Mouse (Mus musculus): ENCODE data around the gene Sfta2. TPM values are rescaled to one million over a fixed set of nuclear protein-coding genes. Genes with fewer than 3 reads are reported as not detected.

Gene Sfta2
- total RNA-seq (2014; rRNA removed) (not detected in 2 replicates), polyA plus RNA-seq (2012; rRNA removed) (not detected in 2 replicates)

- TF ChIP-seq CTCF (IDR thresholded peaks at IDR 0.05; ENCODE audit: low read depth, low read length) (no peak), POLR2A (IDR thresholded peaks at IDR 0.05; ENCODE audit: extremely low read depth, insufficient read depth, low read length) (no peak)
- no peak within 1 kb of the TSS for H3K4me3 ChIP-seq (ENCODE audit: insufficient read depth, low read depth, low read length)
- H3K36me3 ChIP-seq (ENCODE audit: control insufficient read depth, insufficient read depth, low read length) = no peaks in the 10 kb centered on the region
- DNase-seq (ENCODE audit: extremely low read depth, low read depth, low spot score) = no peak
- H3K9ac ChIP-seq (ENCODE audit: low read depth, low read length) = no peak within 1 kb of the TSS
- WGBS = 46% methylated on average over 2 of the region's 2 CpGs
- no peaks in the 10 kb centered on the region for H3K79me2 ChIP-seq (ENCODE audit: control insufficient read depth, insufficient read depth, low read length)
- H3K4me1 ChIP-seq (ENCODE audit: control insufficient read depth, insufficient read depth, low read length) = no peaks in the 10 kb centered on the region
- H3K27me3 ChIP-seq (ENCODE audit: control insufficient read depth, insufficient read depth, low read length) = no peaks in the 10 kb centered on the region
- H3K27ac ChIP-seq (replicated peaks; ENCODE audit: insufficient read depth, low read depth, low read length) = no peak within 1 kb of the TSS
Observed at GRCm38 (mm10) chr17:35601249-35601648, at the start of gene Sfta2. Gene Sfta2, plus strand, starts transcription at chr17:35601549.

- Histone ChIP-seq H3K27me3 (ENCODE audit: control insufficient read depth, insufficient read depth, low read length) (no peaks in the 10 kb centered on the region), H3K79me2 (ENCODE audit: control insufficient read depth, insufficient read depth, low read length) (no peaks in the 10 kb centered on the region), H3K27ac (replicated peaks; ENCODE audit: insufficient read depth, low read depth, low read length) (no peak within 1 kb of the TSS), H3K4me3 (ENCODE audit: insufficient read depth, low read depth, low read length) (no peak within 1 kb of the TSS), H3K9ac (ENCODE audit: low read depth, low read length) (no peak within 1 kb of the TSS), H3K4me1 (ENCODE audit: control insufficient read depth, insufficient read depth, low read length) (no peaks in the 10 kb centered on the region), H3K36me3 (ENCODE audit: control insufficient read depth, insufficient read depth, low read length) (no peaks in the 10 kb centered on the region)
- no peak for DNase-seq (ENCODE audit: extremely low read depth, low read depth, low spot score)
- 85% methylated on average over 10 of the region's 10 CpGs for WGBS
- TF ChIP-seq CTCF (IDR thresholded peaks at IDR 0.05; ENCODE audit: low read depth, low read length) (no peak), POLR2A (IDR thresholded peaks at IDR 0.05; ENCODE audit: extremely low read depth, insufficient read depth, low read length) (no peak)
Observed at GRCm38 (mm10) chr17:35551881-35552414, 49.4 kb upstream of the Sfta2 start, which contains the start of gene Cdsn. Gene Cdsn, plus strand, starts transcription at chr17:35552128.

- Histone ChIP-seq H3K79me2 (ENCODE audit: control insufficient read depth, insufficient read depth, low read length) (no peaks in the 10 kb centered on the region), H3K27me3 (ENCODE audit: control insufficient read depth, insufficient read depth, low read length) (no peaks in the 10 kb centered on the region), H3K36me3 (ENCODE audit: control insufficient read depth, insufficient read depth, low read length) (no peaks in the 10 kb centered on the region), H3K27ac (replicated peaks; ENCODE audit: insufficient read depth, low read depth, low read length) (no peak overlapping the region), H3K4me3 (ENCODE audit: insufficient read depth, low read depth, low read length) (no peak overlapping the region), H3K9ac (ENCODE audit: low read depth, low read length) (no peak overlapping the region), H3K4me1 (ENCODE audit: control insufficient read depth, insufficient read depth, low read length) (peaks cover 5% of the 10 kb centered on the region; the same call in 1 of the 2 replicates)
- no peak for DNase-seq (ENCODE audit: extremely low read depth, low read depth, low spot score)
- TF ChIP-seq CTCF (IDR thresholded peaks at IDR 0.05; ENCODE audit: low read depth, low read length) (no peak), POLR2A (IDR thresholded peaks at IDR 0.05; ENCODE audit: extremely low read depth, insufficient read depth, low read length) (no peak)
- 81% methylated on average over 5 of the region's 5 CpGs for WGBS
Observed at GRCm38 (mm10) chr17:35554321-35554720, 47.0 kb upstream of the Sfta2 start.

GRCm38 (mm10) chr17:35554761-35555397 lies 46.5 kb upstream of the Sfta2 start:
- Histone ChIP-seq H3K9ac (ENCODE audit: low read depth, low read length) (no peak overlapping the region), H3K27me3 (ENCODE audit: control insufficient read depth, insufficient read depth, low read length) (no peaks in the 10 kb centered on the region), H3K36me3 (ENCODE audit: control insufficient read depth, insufficient read depth, low read length) (no peaks in the 10 kb centered on the region), H3K79me2 (ENCODE audit: control insufficient read depth, insufficient read depth, low read length) (no peaks in the 10 kb centered on the region), H3K4me3 (ENCODE audit: insufficient read depth, low read depth, low read length) (no peak overlapping the region), H3K27ac (replicated peaks; ENCODE audit: insufficient read depth, low read depth, low read length) (no peak overlapping the region), H3K4me1 (ENCODE audit: control insufficient read depth, insufficient read depth, low read length) (peaks cover 5% of the 10 kb centered on the region; the same call in 1 of the 2 replicates)
- WGBS = 92% methylated on average over 18 of the region's 18 CpGs
- DNase-seq (ENCODE audit: extremely low read depth, low read depth, low spot score) = no peak
- no peak for TF ChIP-seq POLR2A (IDR thresholded peaks at IDR 0.05; ENCODE audit: extremely low read depth, insufficient read depth, low read length)
- TF ChIP-seq CTCF (IDR thresholded peaks at IDR 0.05; ENCODE audit: low read depth, low read length) = no peak

GRCm38 (mm10) chr17:35556186-35556765 lies 45.1 kb upstream of the Sfta2 start:
- TF ChIP-seq POLR2A (IDR thresholded peaks at IDR 0.05; ENCODE audit: extremely low read depth, insufficient read depth, low read length) = no peak
- no peak for TF ChIP-seq CTCF (IDR thresholded peaks at IDR 0.05; ENCODE audit: low read depth, low read length)
- 83% methylated on average over 13 of the region's 13 CpGs for WGBS
- Histone ChIP-seq H3K27me3 (ENCODE audit: control insufficient read depth, insufficient read depth, low read length) (no peaks in the 10 kb centered on the region), H3K27ac (replicated peaks; ENCODE audit: insufficient read depth, low read depth, low read length) (no peak overlapping the region), H3K4me1 (ENCODE audit: control insufficient read depth, insufficient read depth, low read length) (peaks cover 5% of the 10 kb centered on the region; the same call in 1 of the 2 replicates), H3K36me3 (ENCODE audit: control insufficient read depth, insufficient read depth, low read length) (no peaks in the 10 kb centered on the region), H3K79me2 (ENCODE audit: control insufficient read depth, insufficient read depth, low read length) (no peaks in the 10 kb centered on the region), H3K9ac (ENCODE audit: low read depth, low read length) (no peak overlapping the region), H3K4me3 (ENCODE audit: insufficient read depth, low read depth, low read length) (no peak overlapping the region)
- DNase-seq (ENCODE audit: extremely low read depth, low read depth, low spot score) = no peak

Measured in liver, adult 2 months (tissue).